Mouse (Mus musculus) C2C12 (cell line): ENCODE results near the gene H2afy2.

ENCODE experiments used
- CEBPB ChIP-seq: IDR thresholded peaks from one replicate; pipeline ENCODE4 v1.6.1; 2011; ENCODE audit warnings: low read depth, mild to moderate bottlenecking, control low read depth, moderate library complexity
- CTCF ChIP-seq: IDR thresholded peaks from one replicate; pipeline ENCODE4 v1.5.1; 2011; ENCODE audit not compliant: control insufficient read depth, insufficient read depth, insufficient read length
- MYOD1 ChIP-seq: IDR thresholded peaks from one replicate; pipeline ENCODE4 v1.6.1; 2011; ENCODE audit warnings: low read depth; ENCODE audit not compliant: control insufficient read depth, insufficient read length

- TF ChIP-seq CTCF (no peak), MYOD1 (no peak), CEBPB (no peak)
Observed at GRCm38 (mm10) chr10:61759869-61760268, 24.1 kb downstream of the H2afy2 start.
